Mouse (Mus musculus) cerebellum, adult 11-12 months (tissue): Measurements from ENCODE around the gene Gria1.
A peak's percentile ranks its signal among the peaks of the same experiment; 100 is the strongest.

ENCODE experiments used
- DNase-seq: peaks from one replicate; pipeline ENCODE4 v3.0.0; 2022

Gene Gria1

GRCm38 (mm10) chr11:57070196-57070901 is 59.2 kb downstream of the Gria1 start:
- DNase-seq = no peak

- DNase-seq = no peak
Measured at GRCm38 (mm10) chr11:57072171-57072570, 61.0 kb downstream of the Gria1 start.

DNA sequence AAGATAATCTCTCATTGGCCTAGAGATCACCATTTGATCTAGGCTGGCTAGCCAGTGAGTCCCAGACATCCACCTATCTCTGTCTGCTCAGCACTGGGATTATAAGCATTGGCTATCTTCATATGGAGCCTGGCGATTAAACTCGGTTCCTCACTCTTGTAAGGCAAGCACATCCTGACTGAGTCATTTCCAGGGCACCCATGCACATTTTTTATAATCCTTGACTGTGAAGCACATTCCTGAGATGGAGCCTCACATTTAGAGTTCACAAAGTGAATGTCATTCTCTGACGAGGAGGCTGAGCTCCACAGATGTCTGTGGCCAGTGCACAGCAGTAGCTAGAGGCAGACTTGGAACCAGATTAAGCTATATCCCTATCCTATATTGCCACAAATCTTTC is 68.2 kb downstream of the Gria1 start:
- DNase-seq = no peak

GRCm38 (mm10) chr11:57089527-57089926 is 78.3 kb downstream of the Gria1 start:
- DNase-seq = no peak

- no peak for DNase-seq
Measured at GRCm38 (mm10) chr11:57090705-57091104, 79.5 kb downstream of the Gria1 start.

- no peak for DNase-seq
Measured at GRCm38 (mm10) chr11:57091276-57091914, 80.2 kb downstream of the Gria1 start.

DNA sequence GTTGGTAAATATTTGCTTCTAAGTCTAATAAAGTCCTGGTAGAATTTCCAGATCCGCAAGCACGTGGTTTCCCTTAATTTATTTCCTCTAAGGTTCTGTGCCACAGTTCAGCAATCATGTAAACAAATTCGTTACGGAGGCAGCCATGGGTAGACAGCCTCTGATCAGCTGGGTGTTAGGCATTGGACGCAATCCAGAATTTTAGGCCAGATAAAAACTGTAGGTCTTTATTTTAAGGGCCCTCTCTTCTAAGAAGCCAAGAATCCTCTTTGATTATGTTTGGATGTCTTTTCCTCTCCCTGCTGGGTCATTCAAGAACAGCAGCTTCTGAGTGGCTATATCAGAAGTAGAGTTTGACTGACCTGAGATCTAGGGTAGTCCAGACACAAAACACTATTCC is 89.3 kb downstream of the Gria1 start:
- no peak for DNase-seq

- peak; percentile 14 for DNase-seq
Measured at GRCm38 (mm10) chr11:57103751-57104254, 92.6 kb downstream of the Gria1 start.

GRCm38 (mm10) chr11:57105683-57106082 is 94.5 kb downstream of the Gria1 start:
- DNase-seq = no peak

DNA sequence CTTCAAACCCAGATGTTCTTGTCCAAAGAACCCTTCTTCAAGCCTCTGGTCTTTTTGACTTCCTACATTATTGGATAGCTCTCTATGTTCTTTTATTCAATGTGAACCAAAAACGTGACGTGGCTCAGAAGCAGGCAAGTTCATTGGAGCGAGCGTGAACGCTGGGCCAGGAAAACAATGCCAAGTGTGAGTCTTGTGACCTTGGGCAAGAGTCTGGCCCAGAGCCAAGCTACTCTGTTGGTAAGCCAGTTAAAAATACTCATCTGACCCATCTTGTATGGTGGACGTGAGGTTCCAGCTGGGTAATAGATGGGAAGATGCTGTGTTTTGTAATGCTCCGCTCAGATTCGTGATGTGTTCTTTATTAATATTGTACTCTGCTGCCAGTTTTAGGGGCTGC is 101.2 kb downstream of the Gria1 start:
- DNase-seq = no peak

- peak; percentile 4 for DNase-seq
Measured at GRCm38 (mm10) chr11:57114410-57114809, 103.2 kb downstream of the Gria1 start.

- DNase-seq = no peak
Measured at GRCm38 (mm10) chr11:57127066-57127465, 115.9 kb downstream of the Gria1 start.

GRCm38 (mm10) chr11:57140162-57140780 is 129.1 kb downstream of the Gria1 start:
- no peak for DNase-seq

DNA sequence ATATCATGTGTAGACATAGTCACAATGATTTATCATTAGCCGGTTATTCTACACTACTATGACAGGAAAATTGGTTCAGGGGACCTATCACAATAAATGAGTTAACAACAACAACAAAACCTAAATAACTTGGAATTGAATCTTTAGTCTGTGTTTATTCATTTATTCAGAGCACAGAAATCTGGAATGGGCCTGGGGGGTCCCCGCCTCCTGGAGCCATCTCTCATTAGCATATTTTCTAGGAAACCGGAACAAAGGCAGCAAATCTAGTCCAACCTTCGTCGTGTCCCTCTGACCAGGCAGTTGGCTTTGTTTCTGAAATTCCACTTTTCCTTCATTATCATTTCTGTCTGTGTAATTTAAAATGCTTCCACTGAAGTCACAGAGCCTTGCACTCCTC is 132.5 kb downstream of the Gria1 start:
- DNase-seq = no peak

DNA sequence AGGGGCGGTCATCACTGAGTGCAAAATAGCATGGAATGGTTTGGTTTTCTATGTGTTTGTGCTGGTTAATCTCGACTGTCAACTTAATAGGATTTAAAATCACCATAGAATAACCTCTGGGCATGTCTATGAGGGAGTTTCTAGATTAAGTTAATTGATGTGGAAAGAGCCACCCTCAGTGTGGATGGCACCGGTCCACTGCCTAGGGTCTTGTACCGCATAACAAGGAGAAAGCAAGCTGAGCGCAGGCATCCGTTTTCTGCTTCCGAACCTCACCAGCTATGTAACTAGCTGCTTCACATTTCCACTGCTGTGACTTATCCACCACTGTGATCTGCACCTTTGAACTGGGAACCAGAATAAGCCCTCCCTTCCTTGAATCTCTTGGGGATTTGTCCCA is 134.0 kb downstream of the Gria1 start:
- DNase-seq = no peak

DNA sequence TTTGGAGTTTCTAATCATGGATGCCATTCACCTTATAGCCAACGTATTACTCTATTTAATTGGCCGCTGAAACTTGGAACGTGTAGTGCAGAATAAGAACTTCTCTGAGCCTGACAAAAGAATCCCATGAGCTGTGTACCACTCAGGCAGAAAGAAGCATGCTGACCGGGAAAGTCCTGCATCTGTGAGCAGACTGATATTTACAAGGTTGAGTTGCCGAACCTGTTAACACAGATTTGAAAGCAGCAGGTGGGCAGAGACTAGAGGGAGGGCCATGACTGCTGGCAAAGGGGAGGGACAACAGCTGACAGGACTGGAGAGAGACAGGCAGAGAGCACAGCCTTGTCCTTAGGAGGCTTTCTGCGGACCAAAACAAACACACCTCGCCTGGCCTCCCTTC is 134.5 kb downstream of the Gria1 start:
- no peak for DNase-seq

DNA sequence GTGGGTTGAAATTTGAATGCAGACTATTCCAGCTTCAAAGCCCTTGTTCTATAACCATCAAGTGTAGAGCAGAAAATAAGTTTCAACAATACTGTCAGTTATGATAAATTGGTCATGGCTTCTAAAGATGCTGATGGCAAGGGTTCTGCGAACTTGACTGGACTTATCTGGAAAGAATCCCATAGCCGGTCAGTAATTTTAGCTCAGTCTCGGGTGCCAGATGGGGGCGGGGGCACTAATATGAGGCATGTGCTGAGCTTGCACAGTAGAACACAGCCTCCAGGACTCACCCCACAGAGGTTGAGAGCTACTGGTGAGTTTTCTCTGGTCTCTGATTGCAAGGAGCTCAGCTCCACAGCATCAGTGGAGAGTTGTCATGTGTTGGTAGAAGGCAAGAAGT is 140.5 kb downstream of the Gria1 start:
- DNase-seq = no peak

- no peak for DNase-seq
Measured at GRCm38 (mm10) chr11:57154998-57155397, 143.8 kb downstream of the Gria1 start.

DNA sequence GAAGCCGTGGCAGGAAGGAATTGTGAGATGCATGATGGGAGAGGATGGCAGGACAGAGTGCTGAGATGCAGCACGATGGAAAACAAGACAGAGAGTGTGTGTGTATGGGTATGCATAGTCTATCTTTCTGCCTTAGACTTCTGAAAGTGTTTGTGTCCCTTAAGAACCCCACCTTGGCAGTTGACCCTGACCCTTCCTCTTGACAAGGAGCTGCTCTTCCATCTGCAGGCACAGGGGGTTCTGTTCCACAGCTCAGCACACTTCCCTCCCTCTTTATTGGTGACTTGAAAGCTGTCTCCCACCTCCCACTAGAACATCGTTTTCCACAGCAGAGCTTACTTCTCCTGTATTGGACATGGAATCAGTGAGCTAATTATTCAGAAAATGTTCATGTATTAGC is 148.2 kb downstream of the Gria1 start:
- DNase-seq = no peak

- DNase-seq = no peak
Measured at GRCm38 (mm10) chr11:57160076-57160475, 148.9 kb downstream of the Gria1 start.

- no peak for DNase-seq
Measured at GRCm38 (mm10) chr11:57162931-57163330, 151.7 kb downstream of the Gria1 start.

- DNase-seq = no peak
Measured at GRCm38 (mm10) chr11:57170058-57170457, 158.9 kb downstream of the Gria1 start.

GRCm38 (mm10) chr11:57174165-57174564 is 163.0 kb downstream of the Gria1 start:
- no peak for DNase-seq

- no peak for DNase-seq
Measured at GRCm38 (mm10) chr11:57176552-57176951, 165.4 kb downstream of the Gria1 start.
